Mouse (Mus musculus) stomach, postnatal 0 days (tissue): Measurements from ENCODE around the gene Mast1.

Source experiments
- CTCF ChIP-seq: IDR thresholded peaks from 2 replicates; pipeline ENCODE4 v1.5.1; 2016; ENCODE audit warnings: antibody characterized with exemption, low read depth, mild to moderate bottlenecking, moderate library complexity
- EP300 ChIP-seq: optimal IDR thresholded peaks from 2 replicates; pipeline ENCODE3; 2016; ENCODE audit warnings: antibody characterized with exemption

GRCm38 (mm10) chr8:84930582-84930981 lies 6.6 kb downstream of the Mast1 start:
- TF ChIP-seq CTCF (no peak), EP300 (no peak)
